Mouse (Mus musculus): Measurements from ENCODE around the gene Sfxn3.
"Not testable (repeated sequence)": the region's sequence is repeated elsewhere in the genome, so short reads cannot be mapped to it uniquely, and the experiment has no call there.

Sfxn3 gene

GRCm38 (mm10) chr19:45020348-45020747, 27.0 kb upstream of the Sfxn3 start:
- no peak for DNase-seq

DNA sequence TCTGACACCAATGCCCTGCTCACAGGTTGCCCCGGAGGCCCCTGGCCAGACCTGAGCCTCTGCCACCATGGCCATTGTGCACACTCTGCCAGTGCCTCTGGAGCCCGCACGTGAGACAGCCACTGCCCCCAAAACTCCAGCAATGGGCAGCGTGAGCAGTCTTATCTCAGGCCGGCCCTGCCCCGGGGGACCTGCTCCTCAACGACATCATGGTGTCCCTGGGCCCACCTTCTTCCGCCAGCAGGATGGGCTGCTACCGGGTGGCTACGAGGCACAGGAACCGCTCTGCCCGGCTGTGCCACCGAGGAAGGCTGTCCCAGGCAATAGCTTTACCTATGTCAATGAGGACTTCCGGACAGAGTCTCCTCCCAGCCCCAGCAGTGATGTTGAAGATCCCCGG, 25.9 kb upstream of the Sfxn3 start:
- no peak for DNase-seq

DNA sequence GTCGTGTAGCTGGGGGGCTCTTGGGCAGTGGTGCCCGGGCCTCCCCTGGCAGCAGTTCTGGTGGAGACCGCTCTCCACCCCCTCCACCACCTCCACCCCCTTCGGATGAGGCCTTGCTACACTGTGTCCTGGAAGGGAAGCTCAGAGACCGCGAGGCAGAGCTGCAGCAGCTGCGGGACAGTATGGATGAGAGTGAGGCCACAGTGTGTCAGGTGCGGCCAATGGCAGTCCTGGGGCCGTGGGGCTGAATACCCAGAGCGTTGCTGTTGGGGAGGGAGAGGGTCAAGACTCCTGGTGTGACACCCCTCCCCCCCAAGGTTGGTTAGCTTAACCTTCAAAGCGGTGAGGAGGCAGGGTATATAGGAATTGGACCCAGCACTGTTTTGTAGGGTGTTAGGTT, 23.3 kb upstream of the Sfxn3 start:
- DNase-seq: no peak

DNA sequence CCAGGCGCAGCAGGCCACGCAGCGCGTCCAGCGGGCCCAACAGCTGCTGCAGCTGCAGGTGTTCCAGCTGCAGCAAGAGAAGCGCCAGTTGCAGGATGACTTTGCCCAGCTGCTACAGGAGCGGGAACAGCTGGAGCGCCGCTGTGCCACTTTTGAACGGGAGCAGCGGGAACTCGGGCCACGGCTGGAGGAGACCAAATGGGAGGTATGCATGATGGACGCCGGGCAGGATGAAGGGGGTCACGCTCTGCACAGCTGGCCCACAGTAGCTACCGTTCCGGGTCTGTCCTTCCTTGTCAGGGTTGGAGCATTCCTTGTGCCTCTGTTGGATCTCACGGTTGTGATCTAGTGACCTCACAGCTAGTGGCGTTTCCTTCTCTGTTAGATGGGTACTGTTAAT, 22.5 kb upstream of the Sfxn3 start:
- no peak for DNase-seq

DNA sequence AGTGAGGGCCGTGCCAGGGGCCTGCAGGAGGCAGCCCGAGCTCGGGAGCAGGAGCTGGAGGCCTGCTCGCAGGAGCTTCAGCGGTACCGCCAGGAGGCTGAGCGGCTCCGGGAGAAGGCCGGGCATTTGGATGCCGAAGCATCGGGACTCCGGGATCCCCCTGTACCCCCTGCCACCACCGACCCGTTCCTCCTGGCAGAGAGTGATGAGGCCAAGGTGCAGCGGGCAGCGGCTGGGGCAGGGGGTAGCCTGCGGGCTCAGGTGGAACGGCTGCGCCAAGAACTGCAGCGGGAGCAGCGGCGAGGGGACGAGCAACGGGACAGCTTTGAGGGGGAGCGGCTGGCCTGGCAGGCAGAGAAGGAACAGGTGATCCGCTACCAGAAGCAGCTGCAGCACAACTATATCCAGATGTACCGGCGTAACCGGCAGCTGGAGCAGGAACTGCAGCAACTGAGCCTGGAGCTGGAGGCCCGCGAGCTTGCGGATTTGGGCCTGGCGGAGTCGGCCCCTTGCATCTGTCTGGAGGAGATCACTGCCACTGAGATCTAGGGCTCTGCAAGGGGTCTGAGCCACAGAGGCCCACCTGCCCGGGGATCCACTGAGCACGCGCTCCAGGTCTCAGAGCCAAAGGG, 21.2 kb upstream of the Sfxn3 start:
- no peak for DNase-seq

DNA sequence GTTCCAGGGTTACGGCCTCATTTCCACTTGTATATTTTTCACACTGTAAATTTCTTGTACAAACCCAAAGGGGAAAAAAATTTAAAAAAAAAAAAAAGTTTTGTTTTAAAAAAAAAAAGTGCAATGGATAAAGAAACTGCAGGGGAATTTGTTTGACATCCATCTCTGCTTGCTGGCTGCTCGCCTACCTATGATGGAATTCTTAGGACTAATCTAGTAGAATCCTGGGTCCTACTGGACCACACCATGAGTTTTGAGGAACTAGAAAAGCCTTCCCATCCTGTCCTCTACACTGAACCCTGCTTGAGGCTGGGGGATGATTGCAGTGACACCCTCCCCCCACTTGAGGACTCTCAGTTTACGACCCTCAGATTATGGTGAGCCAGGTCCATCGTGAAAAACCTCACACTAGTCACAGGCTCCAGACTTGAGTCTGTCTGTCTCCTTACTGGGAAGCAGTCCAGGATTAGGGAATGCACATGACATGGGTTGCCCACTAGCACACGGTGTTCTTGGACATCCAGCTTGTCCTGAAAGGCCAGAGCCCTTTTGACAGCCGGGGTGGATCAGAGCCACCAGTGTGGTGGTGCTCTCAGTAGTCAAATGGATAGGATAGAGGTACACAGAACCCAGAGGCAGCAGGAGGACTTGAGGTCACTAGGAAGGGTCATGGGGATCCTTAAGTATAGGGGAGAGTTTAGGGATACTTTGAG, 20.2 kb upstream of the Sfxn3 start:
- no peak for DNase-seq

DNA sequence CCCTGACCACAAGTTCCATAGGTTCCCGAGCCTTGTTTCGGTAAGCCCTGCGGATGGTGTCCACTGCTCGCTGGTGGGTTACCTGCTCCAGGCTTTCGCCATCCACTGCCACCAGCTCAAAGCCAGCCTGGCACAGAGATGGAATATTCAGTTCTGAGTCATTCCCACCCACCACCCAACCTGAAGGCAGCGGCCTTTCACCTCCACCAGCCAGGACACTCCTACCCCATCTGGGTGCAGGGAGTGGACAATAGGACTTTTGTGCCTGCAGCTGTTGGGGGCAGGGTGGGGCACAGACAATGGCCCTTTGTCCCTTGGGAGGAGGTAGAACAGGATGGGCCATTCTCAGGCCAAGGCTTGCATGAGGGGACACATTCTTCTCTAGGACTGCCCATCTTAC, 19.5 kb upstream of the Sfxn3 start:
- no peak for DNase-seq

- DNase-seq: no peak
Observed at GRCm38 (mm10) chr19:45028746-45029145, 18.6 kb upstream of the Sfxn3 start.

- no peak for DNase-seq
Observed at GRCm38 (mm10) chr19:45029571-45029970, 17.7 kb upstream of the Sfxn3 start.

- peak; percentile 76 for DNase-seq
Observed at GRCm38 (mm10) chr19:45030111-45030510, 17.2 kb upstream of the Sfxn3 start.

DNA sequence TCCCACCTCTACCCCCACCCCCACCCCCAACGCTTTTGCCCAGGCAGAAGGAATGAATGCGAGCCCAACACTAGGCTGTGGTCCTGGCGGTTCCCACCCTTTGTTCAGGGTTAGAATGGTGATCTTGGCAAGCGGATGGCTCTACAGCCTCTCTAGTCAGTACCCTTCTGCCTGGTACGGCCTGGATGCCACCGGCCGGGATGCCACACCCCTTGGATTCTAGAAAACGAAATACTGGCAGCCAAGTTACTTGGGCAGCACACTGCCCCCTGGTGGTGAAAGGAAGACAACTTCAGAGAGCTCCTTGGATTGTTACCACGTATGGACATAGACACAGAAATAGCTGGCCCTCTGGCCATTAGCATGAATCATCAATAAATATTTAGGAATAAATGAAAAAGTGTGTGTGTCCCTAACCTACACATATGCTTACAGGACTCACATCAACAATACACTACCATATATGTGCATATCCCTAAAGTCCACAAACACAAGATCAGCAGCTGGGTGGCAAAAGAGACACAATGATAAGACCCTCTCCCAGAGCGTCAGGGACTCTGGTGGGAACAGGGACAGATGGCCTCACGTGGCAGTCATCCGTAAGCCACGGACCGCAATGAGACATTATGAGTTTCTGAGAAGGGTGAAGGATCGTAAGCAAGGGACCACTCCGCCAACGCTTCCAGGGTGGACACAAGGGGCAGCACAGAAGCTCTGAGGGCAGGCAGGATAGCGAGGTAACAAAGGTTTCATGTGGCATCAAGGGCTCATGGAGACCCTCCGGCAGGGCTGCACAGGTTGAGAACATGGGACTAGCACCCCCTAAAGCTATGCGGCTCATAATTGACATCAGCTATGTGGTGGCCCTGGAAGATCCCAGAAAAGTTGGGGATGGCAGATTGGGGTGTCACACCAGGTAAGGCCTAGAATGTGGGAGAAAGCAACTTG, 16.3 kb upstream of the Sfxn3 start:
- peak; percentile 86 for DNase-seq

- DNase-seq: peak; percentile 82
Observed at GRCm38 (mm10) chr19:45031780-45032179, 15.5 kb upstream of the Sfxn3 start.

DNA sequence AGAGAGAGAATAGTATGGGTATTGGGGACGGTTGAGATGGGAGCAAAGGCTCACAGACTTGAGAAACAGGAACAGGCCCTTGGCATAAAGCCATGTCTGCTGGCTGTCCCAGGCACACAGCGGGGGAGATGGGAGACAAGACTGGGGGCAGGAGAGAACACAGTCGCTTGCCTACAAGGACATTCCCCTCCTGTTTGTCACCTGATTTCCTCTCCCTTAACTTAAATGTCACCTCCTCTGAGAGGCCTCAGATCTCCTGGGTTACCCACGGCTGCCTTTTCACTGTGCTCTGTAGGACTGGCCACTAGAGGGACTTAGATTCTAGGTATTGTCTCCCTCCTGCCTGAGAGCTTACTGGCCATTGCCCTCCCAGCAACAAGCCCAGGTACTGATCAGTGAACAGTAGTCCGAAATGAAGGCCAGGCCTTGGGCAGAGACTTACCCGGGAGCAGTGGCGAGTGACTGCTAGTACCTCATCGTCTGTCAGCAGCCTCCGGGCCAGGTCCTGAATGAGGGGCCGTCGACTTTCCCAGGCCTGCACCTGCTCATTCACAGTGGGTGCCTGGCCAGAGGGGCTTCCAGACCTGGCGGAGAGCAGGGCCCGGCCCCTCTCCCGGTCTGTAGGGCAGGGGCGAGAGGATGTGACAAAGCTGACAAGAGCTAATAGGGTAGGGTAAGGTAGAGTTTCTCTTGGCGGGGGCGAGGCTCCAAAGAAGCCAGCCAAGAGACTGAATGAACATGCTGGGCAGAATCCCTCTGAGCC, 14.6 kb upstream of the Sfxn3 start:
- no peak for DNase-seq

DNA sequence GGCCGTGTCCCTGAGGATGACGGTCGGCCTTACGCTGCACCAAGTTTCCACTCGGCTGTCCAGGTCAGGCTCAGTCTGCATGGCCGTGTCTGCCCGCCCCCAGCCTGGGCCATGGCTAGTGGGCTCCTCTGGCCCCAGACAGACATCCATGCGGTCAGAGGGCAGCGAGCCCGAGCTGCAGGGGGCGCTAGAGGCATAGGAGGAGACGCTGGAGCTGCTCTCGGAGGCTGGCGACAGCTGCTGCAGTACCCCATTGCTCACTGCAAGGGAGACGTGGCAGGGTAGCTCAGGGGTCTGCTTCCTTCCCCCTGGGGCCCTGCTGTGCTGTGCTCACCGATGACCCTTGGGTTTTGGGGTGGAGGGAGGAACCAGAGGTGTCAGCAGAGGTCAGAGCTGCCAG, 10.4 kb upstream of the Sfxn3 start:
- DNase-seq: no peak

DNA sequence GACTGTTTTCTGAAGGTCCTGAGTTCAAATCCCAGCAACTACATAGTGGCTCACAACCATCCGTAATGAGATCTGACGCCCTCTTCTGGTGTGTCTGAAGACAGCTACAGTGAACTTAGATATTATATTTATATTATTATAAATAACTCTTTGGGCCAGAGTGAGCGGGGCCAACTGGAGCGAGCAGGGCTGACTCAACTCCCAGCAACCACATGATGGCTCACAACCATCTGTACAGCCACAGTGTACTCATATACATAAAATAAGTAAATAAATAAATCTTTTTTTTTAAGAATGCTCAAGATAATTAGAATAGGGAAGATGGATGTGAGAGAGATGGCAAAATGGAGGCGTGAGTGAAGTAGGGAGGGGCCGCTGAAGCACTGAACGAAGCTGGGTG, 9.1 kb upstream of the Sfxn3 start:
- not testable (repeated sequence) for DNase-seq

- no peak for DNase-seq
Observed at GRCm38 (mm10) chr19:45040214-45040613, 7.1 kb upstream of the Sfxn3 start.

GRCm38 (mm10) chr19:45044389-45044927, 2.8 kb upstream of the Sfxn3 start:
- no peak for DNase-seq

DNA sequence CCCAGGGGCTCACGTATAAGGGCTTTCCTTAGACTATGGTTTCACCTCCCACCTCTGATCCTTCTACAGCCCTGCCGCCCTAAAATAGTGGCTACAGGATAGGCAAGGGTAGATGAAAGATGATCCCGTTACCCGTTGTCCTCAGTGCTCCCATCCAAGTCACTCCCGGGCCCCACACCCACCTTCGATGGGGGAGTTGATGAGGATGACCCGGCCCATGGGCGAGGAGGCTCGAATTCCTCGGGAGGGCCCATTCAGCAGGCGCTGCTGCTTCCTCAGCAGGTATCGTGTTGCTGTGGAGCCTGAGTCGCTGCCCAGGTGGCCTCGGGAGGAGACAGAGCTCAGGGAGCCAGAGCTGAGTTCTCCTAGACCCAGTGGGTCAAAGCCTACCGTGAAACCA, 2.1 kb upstream of the Sfxn3 start:
- no peak for DNase-seq

- DNase-seq: no peak
Observed at GRCm38 (mm10) chr19:45045651-45046050, 1.7 kb upstream of the Sfxn3 start, which contains the start of gene Pdzd7. Pdzd7 (minus strand) TSS chr19:45045717.

DNA sequence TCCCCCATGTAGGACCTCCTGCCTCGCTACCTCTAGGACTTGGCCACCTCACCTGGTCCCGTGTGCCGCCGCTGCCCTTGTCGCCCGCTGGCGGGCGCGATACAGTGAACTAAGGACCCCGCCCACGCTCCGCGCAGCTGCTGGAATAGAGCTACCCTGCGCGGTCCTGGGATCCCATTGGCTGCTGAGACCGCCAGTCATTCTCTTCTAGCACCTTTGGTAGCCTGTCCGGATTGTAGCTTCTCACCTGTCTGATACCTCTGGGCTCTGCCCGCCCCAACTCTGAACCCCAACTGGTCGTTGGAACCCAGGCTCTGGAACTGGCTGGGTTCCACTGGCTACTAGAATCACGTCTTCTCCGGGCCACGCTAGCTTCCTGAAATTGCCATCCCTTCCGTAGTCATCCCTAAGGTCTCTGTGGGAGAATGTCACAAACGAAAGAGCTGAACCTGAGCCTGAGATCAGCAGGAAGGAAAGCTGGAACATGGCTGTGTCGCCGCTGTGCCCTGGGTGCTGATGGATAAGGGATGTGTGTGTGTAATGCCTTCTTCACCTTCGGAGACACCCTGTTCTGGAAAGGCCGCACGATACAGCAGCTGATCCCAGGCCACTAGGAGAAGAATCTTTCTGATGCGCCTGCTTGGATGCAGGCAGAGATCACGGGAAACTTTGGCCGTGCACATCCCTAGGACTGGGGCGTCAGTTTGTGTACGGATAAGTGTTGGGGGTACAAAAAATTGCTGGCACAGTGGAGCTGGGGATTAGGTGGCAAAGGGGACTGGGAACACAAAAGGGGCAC, 581 bp upstream of the Sfxn3 start:
- DNase-seq: peak; percentile 93

GRCm38 (mm10) chr19:45047935-45048643, 786 bp downstream of the Sfxn3 start:
- DNase-seq: peak; percentile 63
